Mouse (Mus musculus) neutrophil, adult 5-6 weeks (primary cell): Measurements from ENCODE around the gene Ldah. TPM values are rescaled to one million over a fixed set of nuclear protein-coding genes. Genes with fewer than 3 reads are reported as not detected.
"Not testable (repeated sequence)": the region's sequence is repeated elsewhere in the genome, so short reads cannot be mapped to it uniquely, and the experiment has no call there.

Experiments
- ATAC-seq: fragments of 151-379, 151-347 bp; 2 replicates; pipeline ENCODE4 v1.8.0; 2017; ENCODE audit warnings: mild to moderate bottlenecking, moderate TSS enrichment; ENCODE audit not compliant: insufficient number of reproducible peaks, poor library complexity, low FRiP score, severe bottlenecking; ENCODE audit errors: extremely low read depth
- total RNA-seq: library from RNA; stranded (forward); fragments of 200-1000 nt; gene quantifications from 2 replicates; pipeline ENCODE4 v1.2.3, GENCODE M21; 2017

Ldah gene
- total RNA-seq, result 30.8 and 34.7 TPM in 2 replicates

DNA sequence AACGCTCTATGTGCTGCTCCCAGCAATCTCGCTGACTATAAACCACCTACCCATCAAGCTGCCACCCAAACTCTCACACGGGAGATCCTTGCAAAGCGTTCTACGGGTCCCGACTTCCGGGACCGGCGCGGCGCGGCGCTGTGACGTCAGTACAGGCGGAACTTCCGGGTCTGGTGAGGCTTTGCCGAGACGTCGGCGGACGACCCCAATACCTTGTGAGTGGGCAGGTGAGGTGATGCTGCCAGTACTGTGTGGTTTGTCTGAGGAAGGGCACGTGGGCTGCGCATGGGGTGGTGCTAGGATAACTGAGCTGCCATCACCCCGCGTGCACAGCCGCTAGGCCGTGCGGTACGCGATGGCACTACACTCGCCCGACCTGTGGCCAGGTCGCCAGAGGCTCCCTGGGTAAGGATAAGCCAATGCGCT lies at the start of gene Ldah:
Gene Ldah, plus strand, starts transcription at position 130 of the 426 bp plus-strand sequence.
- peak; percentile 96 for ATAC-seq

DNA sequence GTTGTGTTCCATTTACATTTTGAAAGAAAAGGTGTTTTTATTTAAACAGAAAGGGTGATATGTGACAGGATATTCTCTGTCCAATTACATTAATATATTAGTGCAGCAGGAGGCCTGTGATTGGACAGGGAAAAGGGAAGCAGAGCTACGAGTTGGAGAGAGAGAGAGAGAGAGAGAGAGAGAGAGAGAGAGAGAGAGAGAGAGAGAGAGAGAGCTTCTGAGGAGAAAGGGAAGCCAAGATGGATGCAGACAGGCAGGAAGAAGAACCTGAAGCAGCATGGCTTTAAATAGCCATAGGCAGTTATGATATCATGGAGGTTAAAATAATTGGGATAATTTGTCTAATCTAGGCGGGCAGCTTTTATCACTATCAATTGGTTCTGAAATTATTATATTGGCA lies 40.2 kb upstream of the Ldah start:
- ATAC-seq, result no peak

DNA sequence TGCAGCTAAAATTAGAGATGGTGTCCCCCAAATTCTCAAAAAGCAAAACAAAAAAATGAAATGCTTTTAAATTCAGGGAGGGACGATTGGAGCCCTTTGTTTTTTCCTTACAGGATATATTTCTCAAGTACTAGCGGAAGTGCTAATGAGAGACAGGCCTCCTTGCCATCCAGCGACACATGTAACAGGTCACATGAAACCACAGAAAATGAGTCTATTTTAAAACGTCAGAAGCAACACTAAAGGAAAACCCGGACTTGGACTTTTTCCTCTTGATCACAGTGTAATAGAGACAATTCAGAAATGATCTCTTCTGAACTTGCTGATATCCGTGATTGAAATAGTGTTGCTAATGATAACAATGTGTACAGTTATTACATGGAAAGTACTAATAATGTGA lies 27.0 kb upstream of the Ldah start:
- ATAC-seq, result no peak

DNA sequence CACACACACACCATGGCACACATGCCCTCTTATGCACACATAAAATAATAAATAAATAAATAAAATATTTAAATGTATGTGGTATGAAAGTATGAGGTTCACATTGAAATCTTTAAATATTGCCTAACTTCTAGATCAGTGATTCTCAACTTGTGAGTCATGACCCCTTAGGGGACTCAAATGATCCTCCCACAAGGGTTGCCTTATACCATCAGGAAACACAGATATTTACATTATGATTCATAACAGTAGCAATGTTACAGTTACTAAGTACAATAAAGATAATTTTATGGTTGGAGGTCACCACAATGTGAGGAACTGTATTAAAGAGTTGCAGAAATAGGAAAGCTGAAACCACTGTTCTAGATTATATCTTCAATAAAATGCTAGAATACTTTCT lies 26.2 kb upstream of the Ldah start:
- ATAC-seq, result no peak

DNA sequence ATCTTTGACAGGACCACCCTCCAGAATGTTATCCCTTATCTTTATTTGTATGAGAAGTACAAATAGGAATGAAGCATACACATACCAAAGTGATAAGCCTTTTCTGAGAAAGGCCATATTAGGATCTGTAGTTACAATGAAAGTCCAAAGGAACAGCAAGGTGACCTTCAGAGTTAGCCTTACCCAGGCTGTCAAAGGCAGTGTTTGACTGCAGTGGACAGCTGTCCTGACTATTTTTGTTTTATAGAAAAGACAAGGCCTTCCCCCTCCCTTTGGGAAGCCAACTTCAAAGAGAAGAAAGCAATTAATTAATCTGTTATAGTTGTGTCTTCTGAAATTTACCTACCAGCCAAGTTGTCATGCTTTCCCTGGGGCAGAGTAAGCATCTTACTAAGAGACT lies 23.4 kb upstream of the Ldah start:
- ATAC-seq, result no peak

DNA sequence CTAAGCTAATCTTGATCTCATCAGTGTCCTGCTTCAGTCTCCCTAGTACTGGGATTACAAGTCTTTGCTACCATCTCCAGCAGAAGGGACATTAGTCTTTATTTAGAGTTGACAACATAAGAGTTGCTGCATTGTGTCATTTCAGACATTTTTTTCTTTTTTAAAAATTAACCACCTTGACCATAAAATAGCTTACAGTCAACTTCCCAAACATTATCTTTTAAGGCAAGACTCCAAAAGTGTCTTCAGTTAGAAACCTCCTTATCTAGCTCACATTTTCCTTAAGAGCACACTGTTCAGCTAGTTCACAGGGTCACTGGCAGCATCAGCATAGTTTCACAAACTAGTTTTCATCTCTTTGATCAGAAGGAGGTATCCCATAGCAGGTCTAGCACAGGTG lies 19.7 kb upstream of the Ldah start:
- ATAC-seq, result no peak

DNA sequence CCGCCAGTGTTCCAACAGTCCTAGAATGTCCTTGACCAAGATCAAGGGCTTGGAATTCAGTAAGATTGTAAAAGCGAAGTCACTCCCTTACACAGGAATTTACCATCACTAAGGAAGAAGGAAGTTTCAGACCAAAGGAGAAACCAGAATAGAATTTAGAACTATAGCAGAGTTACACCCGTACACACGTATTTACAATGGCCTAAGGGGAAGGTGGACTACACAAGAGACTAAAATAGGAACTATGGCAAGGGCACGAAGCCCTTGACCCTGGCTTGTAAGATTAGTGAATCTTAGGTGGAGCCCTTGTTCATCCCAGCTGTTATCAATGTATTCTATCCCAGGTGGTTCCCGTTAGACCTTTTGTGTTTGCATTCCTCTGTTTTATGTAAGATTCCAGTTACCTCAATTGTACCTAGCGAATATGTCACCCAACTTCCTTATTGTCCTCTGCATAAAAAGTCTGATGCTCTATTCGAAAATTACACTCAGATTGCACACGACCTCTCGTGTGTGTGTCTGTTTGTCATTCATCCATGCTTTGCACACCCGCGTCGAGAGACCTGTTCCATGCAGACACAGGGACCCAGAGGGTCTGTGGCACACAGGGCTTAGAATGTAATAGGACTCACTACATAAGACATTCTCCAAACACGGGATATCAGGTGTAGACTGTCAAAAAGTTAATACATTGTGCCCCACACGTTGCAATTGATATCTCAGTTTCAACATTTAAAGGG lies 18.9 kb upstream of the Ldah start:
- not testable (repeated sequence) for ATAC-seq

DNA sequence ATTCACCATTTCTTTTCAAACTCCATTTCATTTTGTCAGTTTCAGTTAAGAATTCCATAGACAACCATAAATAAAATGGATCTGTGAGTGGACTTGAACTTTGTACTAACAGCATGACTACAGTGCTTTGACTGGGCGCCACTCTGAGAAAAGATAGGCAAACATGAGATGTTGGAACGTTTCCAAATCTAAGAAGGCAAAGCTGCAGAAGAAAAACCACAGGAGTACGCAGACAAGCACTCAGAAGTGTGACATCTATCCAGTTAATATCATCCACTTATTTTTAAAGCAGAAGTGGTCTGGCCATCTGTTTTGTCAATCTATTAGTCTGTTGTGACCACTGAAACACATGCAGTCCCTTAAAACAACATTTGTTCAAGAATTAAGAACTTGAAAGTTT lies 18.2 kb upstream of the Ldah start:
- ATAC-seq, result no peak

DNA sequence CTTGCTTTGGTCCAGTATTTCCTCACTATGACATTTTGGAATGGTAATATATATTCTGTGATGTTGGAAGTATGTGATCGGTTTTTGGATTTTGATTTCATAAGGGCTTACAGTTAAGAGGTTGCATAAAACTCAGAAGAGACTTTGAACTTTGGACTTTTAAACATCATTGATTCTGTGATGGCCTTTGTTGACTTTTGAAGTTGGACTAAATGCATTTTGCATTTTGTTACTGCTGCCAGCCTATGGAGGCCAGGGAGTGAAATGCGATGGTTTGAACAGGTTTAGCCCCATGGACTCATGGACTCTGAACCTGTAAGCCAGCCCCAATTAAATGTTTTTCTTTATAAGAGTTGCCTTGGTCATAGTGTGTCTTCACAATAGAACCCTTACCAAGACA lies 2.2 kb upstream of the Ldah start:
- ATAC-seq, result no peak

DNA sequence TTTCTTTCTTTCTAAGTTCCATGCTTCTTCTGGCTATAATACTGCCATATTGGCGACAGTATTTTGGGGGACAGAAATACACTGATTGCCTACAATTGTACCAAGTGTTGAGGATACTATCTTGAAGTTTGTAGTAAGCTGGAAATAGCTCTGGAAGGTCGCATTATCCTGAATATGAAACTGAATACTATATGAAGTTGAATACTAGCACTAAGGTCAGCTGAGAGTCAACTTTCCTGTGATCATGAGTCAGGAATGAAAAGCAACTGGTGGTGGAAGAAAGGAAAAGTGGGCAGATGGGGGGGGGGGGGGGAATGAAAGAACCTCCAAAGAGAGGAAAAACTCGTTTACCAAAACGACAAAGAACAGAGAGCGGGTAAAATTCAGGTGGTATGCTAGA lies 329 bp upstream of the Ldah start:
- no peak for ATAC-seq

DNA sequence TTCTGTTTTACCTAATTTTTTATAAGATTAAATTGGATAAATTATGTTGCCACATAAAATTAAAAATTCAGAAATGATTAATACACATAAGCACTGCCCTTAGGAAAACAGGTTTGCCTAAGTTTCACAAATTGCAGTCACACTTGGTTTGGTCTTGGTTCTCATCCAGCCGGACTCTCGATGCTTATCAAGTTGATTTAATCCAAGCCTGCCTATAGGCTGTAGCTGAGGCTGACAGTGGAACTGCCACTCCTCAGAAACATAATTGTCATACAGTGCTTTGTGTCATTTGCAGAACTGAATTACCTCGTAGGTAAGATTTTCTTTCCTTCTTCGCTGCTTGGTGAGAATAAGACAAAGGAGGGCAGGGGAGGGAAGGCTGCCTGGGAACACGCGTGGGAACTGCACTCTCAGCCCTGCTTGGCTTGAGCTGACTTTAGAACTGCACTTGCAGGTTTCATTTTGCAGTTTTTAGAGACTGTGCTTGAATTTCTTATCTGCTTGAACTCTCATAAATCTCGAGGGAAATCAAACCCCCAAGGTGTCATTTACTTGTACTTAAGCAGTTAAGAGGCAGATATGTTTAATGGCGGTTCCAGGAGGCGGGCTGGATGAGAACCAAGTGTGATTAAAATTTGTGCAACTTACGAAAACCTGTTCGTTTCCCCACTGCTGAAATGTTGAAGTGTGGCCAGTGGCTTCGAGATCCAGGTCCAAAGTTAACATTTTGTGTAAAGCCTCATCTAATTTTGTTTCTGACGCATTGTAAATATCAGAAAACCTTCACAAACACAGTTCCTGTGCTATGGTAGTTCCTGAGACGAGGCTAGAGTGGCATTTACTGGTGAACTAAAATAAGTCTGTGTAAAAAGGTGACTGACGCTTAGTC lies 8.7 kb downstream of the Ldah start:
- no peak for ATAC-seq

DNA sequence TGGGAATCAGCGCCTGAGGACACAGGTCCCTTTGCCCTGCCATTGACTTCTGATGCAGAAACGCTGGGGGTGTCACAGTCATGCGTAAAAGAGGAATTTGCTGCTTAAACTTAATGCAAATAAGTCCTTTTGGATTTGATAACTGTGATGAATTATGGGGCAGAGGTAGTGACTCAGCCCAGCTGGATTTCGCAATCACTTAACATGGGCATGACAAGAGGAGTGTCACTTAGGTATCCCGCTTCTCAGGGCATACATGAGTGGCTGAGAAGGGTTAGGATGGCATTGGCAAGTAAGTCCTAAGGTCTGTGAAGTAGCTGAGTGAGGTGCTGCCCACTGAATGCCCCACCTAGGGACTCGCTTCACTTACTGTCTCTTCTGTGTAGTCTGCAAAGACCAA lies 15.1 kb downstream of the Ldah start:
- no peak for ATAC-seq

DNA sequence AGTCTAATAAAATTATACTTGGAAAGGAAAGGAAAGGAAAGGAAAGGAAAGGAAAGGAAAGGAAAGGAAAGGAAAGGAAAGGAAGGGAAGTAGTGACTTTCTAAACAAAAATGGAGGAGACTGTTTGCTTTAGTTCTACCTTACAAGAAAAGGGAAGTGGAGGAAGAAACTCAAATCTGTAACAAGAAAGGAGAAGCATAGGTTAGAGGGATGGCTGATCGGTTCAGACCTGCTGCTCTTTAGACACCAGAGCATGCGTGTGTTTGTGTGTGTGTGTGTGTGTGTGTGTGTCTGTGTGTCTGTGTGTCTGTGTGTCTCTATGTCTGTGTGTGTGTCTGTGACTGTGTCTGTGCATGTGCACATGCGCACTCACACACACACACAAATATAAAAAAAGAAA lies 23.2 kb downstream of the Ldah start:
- ATAC-seq, result no peak

DNA sequence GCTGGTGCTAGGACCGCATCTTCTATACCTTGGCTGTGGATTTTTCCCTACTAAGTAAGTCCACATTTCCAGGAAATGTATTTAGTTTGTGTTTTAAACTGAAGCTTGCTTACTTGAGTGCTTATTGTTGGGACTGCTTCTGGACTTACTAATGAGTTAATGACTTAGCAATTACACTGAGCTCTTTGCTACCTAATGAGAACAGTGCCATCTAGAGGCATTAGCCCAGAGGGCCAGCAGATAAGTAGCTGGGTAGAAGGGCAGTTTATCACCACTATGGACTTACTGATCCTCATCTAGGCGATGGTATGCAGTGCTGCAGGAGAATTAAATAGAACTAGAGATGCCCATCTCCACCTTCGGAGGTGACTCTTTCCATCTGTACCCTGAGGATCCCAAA lies 24.8 kb downstream of the Ldah start:
- ATAC-seq, result no peak

DNA sequence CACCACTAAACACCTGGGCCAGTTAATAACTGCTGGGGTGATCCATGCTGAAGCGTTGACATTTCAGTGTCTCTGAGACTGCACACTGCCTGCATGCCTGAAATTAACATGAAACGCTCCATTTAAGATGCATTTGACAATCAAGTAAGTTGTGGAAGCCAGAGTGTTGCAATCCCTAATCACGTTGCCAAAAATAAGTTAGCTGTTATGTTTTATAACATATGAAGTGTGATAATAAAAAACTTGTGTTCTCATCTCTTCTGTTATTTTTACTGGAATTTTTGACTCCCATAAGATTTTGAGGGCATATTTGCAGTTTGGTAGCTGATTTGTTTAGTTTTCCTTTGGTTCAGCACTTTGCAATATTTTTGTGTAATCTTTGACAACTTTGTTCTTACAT lies 34.3 kb downstream of the Ldah start:
- no peak for ATAC-seq

DNA sequence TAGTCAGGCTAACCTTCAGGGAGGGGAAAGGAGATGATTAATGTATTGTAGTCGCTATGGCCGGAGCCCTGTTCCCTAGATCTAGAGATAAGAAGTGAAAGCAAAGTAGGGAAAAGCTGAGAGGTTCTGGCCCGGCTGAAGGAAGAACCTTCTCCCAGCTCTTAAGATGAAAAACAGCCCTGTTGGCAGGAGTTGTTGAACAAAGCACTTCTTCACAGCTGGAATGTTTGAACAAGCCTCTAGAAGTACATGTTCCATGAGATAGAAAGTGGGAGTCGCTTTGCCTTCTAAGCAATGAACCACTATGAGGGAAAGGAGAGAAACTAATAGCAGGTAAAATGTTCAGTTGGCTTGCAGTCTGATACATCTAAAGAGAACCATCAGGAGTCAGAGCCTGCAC lies 36.8 kb downstream of the Ldah start:
- no peak for ATAC-seq

DNA sequence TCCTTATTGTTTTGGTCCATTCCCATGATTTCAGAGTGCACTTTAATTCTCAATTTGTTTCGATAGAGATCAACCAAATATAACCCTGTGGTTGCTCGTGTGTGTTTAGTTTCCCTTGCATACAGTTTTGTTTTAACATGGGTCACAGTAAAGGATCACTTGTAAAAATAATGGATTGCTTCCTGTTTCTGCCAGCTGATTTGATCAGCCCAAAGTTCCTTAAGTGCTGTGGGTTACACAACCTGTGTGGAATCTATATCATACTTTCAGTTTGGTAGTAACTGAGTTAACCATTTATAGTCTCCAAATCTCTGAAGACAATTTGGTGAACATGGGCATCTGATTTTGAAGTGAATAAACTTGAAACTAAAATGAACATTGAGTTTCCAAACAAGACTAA lies 52.4 kb downstream of the Ldah start:
- no peak for ATAC-seq

DNA sequence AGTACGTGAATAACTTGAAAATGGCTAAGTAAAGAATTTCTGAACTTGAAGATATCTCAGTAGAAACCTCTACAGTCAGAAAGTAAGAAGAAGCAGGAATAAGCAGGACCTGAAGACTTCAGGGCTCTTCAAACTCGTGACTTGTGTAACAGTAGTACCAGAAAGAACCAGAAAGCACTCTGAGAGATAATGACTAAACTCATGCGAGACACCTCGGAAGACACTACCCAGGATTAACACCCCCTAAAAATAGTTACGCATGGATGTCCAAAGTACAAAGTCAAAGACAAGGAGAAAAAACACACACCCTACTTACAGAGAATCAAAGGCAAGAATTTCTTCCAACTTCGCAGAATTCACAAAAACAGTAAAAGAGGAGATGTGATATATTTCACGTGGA lies 58.4 kb downstream of the Ldah start:
- no peak for ATAC-seq

DNA sequence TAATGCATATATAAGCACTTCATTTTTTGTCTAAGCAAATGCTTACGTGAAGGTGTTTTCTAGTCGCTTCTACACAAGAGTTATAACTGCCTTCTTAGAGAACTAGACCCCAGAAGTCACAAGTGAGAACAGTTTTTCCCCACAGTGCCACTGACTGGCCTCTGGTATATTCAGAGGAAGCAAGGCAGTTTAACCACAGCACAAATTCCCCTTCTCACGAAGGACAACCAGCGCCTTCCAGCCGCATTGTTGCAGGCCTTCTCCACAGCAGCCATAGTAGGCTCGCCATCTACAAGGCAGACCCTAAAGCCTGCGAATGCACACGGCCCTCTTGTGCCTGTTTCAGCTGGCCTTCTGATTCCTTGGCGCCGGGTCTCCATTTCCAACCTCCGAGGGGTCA lies 61.7 kb downstream of the Ldah start:
- ATAC-seq, result no peak

DNA sequence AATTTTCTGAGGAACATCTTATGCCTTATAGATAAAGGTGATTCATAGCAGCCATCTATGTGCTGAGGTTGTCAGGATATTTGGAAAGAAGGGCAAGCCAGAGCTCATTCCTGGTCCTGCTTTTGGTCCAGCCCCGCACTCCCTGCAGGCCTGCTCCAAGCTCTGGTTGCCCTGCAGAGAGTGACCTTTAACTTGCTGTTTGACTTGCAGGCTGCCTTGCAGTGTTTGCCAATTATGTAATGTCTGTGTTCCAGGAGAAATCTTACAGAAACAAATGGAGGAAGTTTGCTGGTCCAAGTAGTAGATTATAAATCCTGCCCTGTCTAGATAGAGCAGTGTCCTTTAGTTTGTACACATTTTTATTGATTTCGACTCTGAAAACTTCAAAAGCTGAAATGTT lies 63.5 kb downstream of the Ldah start:
- no peak for ATAC-seq
